Mouse (Mus musculus): ENCODE data around the gene Gm10974. TPM values are rescaled to one million over a fixed set of nuclear protein-coding genes. Genes with fewer than 3 reads are reported as not detected.

Gm10974 gene
- polyA plus RNA-seq, 1 experiment from 2014 or later: not detected

DNA sequence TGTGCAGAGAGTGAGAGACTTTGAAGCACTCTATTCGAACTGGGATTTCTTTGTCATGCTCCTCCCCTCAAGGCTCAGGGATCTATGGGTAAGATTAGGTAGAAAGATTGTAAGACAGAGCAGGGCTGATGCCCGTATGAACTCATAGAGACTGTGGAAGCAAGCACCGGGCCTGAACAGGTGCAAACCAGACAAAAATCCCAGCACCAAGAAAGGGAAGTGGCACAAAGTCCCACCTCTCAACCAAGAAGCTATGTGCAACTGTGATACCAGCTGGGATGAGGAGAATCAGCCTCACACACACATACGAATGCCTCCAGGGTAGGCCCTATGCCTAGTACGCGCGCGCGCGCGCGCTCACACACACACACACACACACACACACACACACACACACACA, 20.1 kb downstream of the Gm10974 start:
- H3K4me3 ChIP-seq (replicated peaks): no peak overlapping the region
- no peak overlapping the region for H3K27ac ChIP-seq
- H3K9me3 ChIP-seq: no peaks in the 10 kb centered on the region
- H3K4me2 ChIP-seq: no peak overlapping the region
- WGBS: 93% methylated on average over 11 of the region's 12 CpGs
- H3K4me1 ChIP-seq (replicated peaks): peaks cover 31% of the 10 kb centered on the region
- no peaks in the 10 kb centered on the region for H3K27me3 ChIP-seq
- no peaks in the 10 kb centered on the region; the same call in 1 of the 2 replicates for H3K36me3 ChIP-seq
- no peak for ATAC-seq (ENCODE audit: insufficient number of reproducible peaks, insufficient read depth, low FRiP score, low TSS enrichment, low read depth)
- no peak overlapping the region for H3K9ac ChIP-seq (replicated peaks)

GRCm38 (mm10) chr7:66386411-66386810, 20.7 kb downstream of the Gm10974 start:
- no peaks in the 10 kb centered on the region for H3K27me3 ChIP-seq
- H3K9ac ChIP-seq (replicated peaks): no peak overlapping the region
- WGBS: 95% methylated on average over 6 of the region's 6 CpGs
- no peaks in the 10 kb centered on the region for H3K36me3 ChIP-seq
- no peak for ATAC-seq (ENCODE audit: insufficient number of reproducible peaks, insufficient read depth, low FRiP score, low TSS enrichment, low read depth)
- H3K4me2 ChIP-seq: no peak overlapping the region
- H3K9me3 ChIP-seq: no peaks in the 10 kb centered on the region
- no peak overlapping the region for H3K4me3 ChIP-seq (replicated peaks)
- no peak overlapping the region for H3K27ac ChIP-seq
- peaks cover 31% of the 10 kb centered on the region for H3K4me1 ChIP-seq (replicated peaks)

GRCm38 (mm10) chr7:66387419-66387812, 21.7 kb downstream of the Gm10974 start:
- WGBS: 1% methylated on average over 13 of the region's 13 CpGs
- peak overlapping the region; percentile 70 for H3K4me3 ChIP-seq (replicated peaks)
- peak overlapping the region; percentile 93 for H3K4me2 ChIP-seq
- H3K9ac ChIP-seq (replicated peaks): peak overlapping the region; percentile 91
- H3K27me3 ChIP-seq: no peaks in the 10 kb centered on the region
- ATAC-seq (ENCODE audit: insufficient number of reproducible peaks, insufficient read depth, low FRiP score, low TSS enrichment, low read depth): no peak
- no peaks in the 10 kb centered on the region for H3K36me3 ChIP-seq
- H3K9me3 ChIP-seq: no peaks in the 10 kb centered on the region
- H3K27ac ChIP-seq: no peak overlapping the region
- H3K4me1 ChIP-seq (replicated peaks): peaks cover 36% of the 10 kb centered on the region

DNA sequence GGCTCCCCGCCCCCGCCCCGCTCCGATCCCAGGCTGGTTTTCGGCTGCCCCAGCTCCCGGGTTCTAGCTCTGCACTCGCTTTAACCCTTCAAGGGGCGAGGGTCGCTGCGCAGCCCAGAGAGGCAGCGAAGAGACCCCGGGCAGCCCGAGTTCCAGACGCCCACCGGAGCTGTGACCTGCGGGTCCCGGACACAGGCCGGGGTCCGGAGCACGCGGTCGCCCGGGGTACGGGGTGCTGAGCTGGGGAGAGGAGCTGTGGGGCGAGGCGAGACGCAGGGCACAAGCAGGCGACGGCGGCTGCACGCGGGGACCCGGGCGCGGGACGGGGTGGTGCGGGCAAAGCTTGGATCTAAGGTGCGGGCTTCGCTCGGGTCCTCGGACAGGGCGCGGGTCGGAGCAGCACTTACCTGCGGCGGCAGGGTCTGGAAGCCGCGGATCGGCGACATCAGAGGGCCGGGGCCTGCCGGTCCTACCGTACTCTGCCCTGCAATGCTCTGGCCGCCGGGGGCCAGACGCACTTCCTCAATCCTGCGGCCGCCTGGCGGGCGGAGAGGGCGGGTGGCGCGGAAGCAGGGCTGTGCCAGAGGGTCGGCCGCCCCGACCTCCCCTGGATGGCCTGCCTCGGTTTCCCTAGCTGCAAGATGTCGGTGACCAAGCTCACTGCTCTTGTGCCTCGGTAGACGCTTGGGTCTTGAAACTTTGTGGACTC, 22.3 kb downstream of the Gm10974 start, which contains the start of gene Lrrk1:
TSS of gene Lrrk1 (minus strand) at position 538 of the 709 bp plus-strand sequence.
- Histone ChIP-seq H3K4me3 (replicated peaks) (peak within 1 kb of the TSS; percentile 70), H3K4me2 (peak within 1 kb of the TSS; percentile 93), H3K9ac (replicated peaks) (peak within 1 kb of the TSS; percentile 91), H3K27ac (peak within 1 kb of the TSS; percentile 50; the same call in 1 of the 2 replicates), H3K9me3 (no peaks in the 10 kb centered on the region), H3K4me1 (replicated peaks) (peaks cover 38% of the 10 kb centered on the region), H3K36me3 (no peaks in the 10 kb centered on the region), H3K27me3 (no peaks in the 10 kb centered on the region)
- ATAC-seq (ENCODE audit: insufficient number of reproducible peaks, insufficient read depth, low FRiP score, low TSS enrichment, low read depth): peak; percentile 64; the same call in 1 of the 2 replicates
- under 1% methylated on average over 70 of the region's 70 CpGs for WGBS

- no peaks in the 10 kb centered on the region for H3K36me3 ChIP-seq
- peak overlapping the region; percentile 70 for H3K4me3 ChIP-seq (replicated peaks)
- WGBS: 13% methylated on average over 28 of the region's 28 CpGs
- H3K4me1 ChIP-seq (replicated peaks): peaks cover 33% of the 10 kb centered on the region
- H3K9me3 ChIP-seq: no peaks in the 10 kb centered on the region
- no peak overlapping the region for H3K27ac ChIP-seq
- peak; percentile 70 for ATAC-seq (ENCODE audit: insufficient number of reproducible peaks, insufficient read depth, low FRiP score, low TSS enrichment, low read depth)
- H3K9ac ChIP-seq (replicated peaks): peak overlapping the region; percentile 91; the same call in 1 of the 2 replicates
- H3K4me2 ChIP-seq: peak overlapping the region; percentile 93
- H3K27me3 ChIP-seq: no peaks in the 10 kb centered on the region
Measured at GRCm38 (mm10) chr7:66388621-66389532, 23.2 kb downstream of the Gm10974 start.

GRCm38 (mm10) chr7:66397288-66397687, 31.6 kb downstream of the Gm10974 start:
- H3K4me3 ChIP-seq (replicated peaks): no peak overlapping the region
- H3K9me3 ChIP-seq: no peaks in the 10 kb centered on the region
- H3K9ac ChIP-seq (replicated peaks): no peak overlapping the region
- WGBS: 73% methylated on average over 3 of the region's 3 CpGs
- H3K27ac ChIP-seq: no peak overlapping the region
- no peak for ATAC-seq (ENCODE audit: insufficient number of reproducible peaks, insufficient read depth, low FRiP score, low TSS enrichment, low read depth)
- no peaks in the 10 kb centered on the region for H3K36me3 ChIP-seq
- peaks cover 5% of the 10 kb centered on the region; the same call in 1 of the 2 replicates for H3K27me3 ChIP-seq
- H3K4me2 ChIP-seq: no peak overlapping the region
- H3K4me1 ChIP-seq (replicated peaks): peaks cover 16% of the 10 kb centered on the region

DNA sequence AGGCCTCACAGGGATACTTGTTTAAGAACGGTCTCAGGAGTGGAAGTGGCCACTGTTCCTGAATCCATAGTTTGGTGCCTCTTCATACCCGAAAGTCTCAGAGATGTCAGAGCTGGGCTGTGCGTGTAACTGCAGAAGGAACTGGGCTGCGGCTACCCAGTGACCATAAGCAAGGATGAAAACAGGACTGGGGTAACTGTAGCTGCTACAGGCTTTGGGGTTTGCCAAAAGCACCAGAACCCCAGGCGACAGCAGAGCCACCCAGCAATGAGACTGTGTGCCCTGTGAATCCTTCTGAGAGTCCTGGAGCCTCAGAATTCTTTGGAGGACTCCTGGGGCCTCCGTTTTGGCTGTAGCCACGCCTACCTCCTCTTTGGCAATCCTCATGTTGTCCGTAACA, 35.9 kb downstream of the Gm10974 start:
- Histone ChIP-seq H3K4me3 (replicated peaks) (no peak overlapping the region), H3K9ac (replicated peaks) (no peak overlapping the region), H3K4me1 (replicated peaks) (peaks cover 32% of the 10 kb centered on the region), H3K4me2 (no peak overlapping the region), H3K9me3 (no peaks in the 10 kb centered on the region), H3K27me3 (peaks cover 5% of the 10 kb centered on the region; the same call in 1 of the 2 replicates), H3K36me3 (no peaks in the 10 kb centered on the region), H3K27ac (no peak overlapping the region)
- no peak for ATAC-seq (ENCODE audit: insufficient number of reproducible peaks, insufficient read depth, low FRiP score, low TSS enrichment, low read depth)
- 67% methylated on average over 8 of the region's 8 CpGs for WGBS

DNA sequence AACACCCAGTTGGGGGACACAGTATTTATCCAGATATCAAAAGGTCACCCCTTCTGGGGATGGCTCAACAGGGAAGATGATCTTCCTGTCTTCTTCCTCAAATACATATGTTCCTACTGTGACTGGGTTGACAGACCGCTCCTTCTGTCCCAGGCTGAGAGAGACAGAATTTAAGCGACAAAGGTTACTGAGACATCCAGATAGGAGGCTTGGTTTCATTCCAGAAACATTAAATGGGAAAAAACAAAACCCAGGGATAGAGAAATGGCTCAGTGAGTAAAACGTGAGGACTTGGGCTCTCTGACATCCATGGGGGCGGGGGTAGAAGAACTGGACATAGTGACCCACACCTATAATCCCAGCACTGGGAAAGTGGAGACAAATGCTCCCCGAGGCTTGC, 37.2 kb downstream of the Gm10974 start:
- Histone ChIP-seq H3K9me3 (no peaks in the 10 kb centered on the region), H3K9ac (replicated peaks) (no peak overlapping the region), H3K4me1 (replicated peaks) (peaks cover 32% of the 10 kb centered on the region), H3K27me3 (peaks cover 5% of the 10 kb centered on the region), H3K27ac (no peak overlapping the region), H3K4me2 (no peak overlapping the region), H3K4me3 (replicated peaks) (no peak overlapping the region), H3K36me3 (no peaks in the 10 kb centered on the region)
- 94% methylated on average over 5 of the region's 5 CpGs for WGBS
- ATAC-seq (ENCODE audit: insufficient number of reproducible peaks, insufficient read depth, low FRiP score, low TSS enrichment, low read depth): no peak

- Histone ChIP-seq H3K27ac (no peak overlapping the region; the same call in 1 of the 2 replicates), H3K9ac (replicated peaks) (no peak overlapping the region), H3K4me2 (no peak overlapping the region), H3K9me3 (no peaks in the 10 kb centered on the region), H3K4me3 (replicated peaks) (no peak overlapping the region), H3K4me1 (replicated peaks) (peaks cover 32% of the 10 kb centered on the region), H3K27me3 (peaks cover 5% of the 10 kb centered on the region), H3K36me3 (no peaks in the 10 kb centered on the region)
- WGBS: 37% methylated on average over 10 of the region's 10 CpGs
- ATAC-seq (ENCODE audit: insufficient number of reproducible peaks, insufficient read depth, low FRiP score, low TSS enrichment, low read depth): 0 out of 2 replicates have a peak, but pooled peaks have one; percentile 19
Measured at GRCm38 (mm10) chr7:66404141-66404540, 38.4 kb downstream of the Gm10974 start.

DNA sequence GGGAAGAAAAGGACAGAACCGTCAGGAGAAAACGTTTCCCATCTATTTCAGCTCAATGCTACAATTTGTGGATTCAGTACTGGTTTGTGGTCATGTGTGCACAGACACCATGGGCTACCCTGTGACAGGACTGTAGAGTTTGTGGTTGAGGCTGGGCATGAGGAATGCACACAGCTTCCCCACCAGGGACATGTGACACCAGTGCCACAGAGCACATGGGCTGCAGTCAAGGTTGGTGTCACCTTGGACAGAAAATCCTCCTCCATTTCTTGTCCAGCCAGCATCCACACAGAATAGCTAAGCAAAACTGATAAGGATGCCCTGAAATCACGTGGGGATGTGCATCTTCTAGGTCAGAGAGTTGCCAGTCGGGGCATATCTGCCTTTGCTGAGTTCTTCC, 39.1 kb downstream of the Gm10974 start:
- 77% methylated on average over 4 of the region's 4 CpGs for WGBS
- peaks cover 5% of the 10 kb centered on the region for H3K27me3 ChIP-seq
- H3K4me1 ChIP-seq (replicated peaks): peaks cover 30% of the 10 kb centered on the region
- no peak for ATAC-seq (ENCODE audit: insufficient number of reproducible peaks, insufficient read depth, low FRiP score, low TSS enrichment, low read depth)
- H3K27ac ChIP-seq: no peak overlapping the region; the same call in 1 of the 2 replicates
- H3K4me3 ChIP-seq (replicated peaks): no peak overlapping the region
- no peaks in the 10 kb centered on the region for H3K9me3 ChIP-seq
- no peak overlapping the region for H3K4me2 ChIP-seq
- H3K9ac ChIP-seq (replicated peaks): no peak overlapping the region
- H3K36me3 ChIP-seq: no peaks in the 10 kb centered on the region

GRCm38 (mm10) chr7:66405541-66405940, 39.8 kb downstream of the Gm10974 start:
- Histone ChIP-seq H3K4me2 (no peak overlapping the region), H3K4me3 (replicated peaks) (no peak overlapping the region), H3K36me3 (no peaks in the 10 kb centered on the region), H3K27ac (no peak overlapping the region), H3K4me1 (replicated peaks) (peaks cover 24% of the 10 kb centered on the region), H3K9ac (replicated peaks) (no peak overlapping the region), H3K9me3 (no peaks in the 10 kb centered on the region), H3K27me3 (peaks cover 5% of the 10 kb centered on the region)
- ATAC-seq (ENCODE audit: insufficient number of reproducible peaks, insufficient read depth, low FRiP score, low TSS enrichment, low read depth): no peak
- WGBS: 69% methylated on average over 11 of the region's 11 CpGs

Measured in limb, embryonic 12.5 days (tissue).